Mouse (Mus musculus) bone marrow, adult 2 months (tissue): ENCODE measurements at regions not wholly inside any gene's neighbourhood (a gene's known extent, or its start where the extent isn't known, plus 50 kb on each side); places are given as distances from the start of the nearest gene placed in this dataset.

Experiments
- CTCF ChIP-seq: fragments of 200-500 bp; IDR thresholded peaks from 2 replicates; pipeline ENCODE4 v1.5.1; 2011; ENCODE audit warnings: low read length, control low read depth; ENCODE audit not compliant: control insufficient read depth, insufficient read depth
- POLR2A ChIP-seq: fragments of 200-500 bp; IDR thresholded peaks from 2 replicates; pipeline ENCODE4 v1.6.1; 2011; ENCODE audit warnings: low read depth, mild to moderate bottlenecking, control low read depth, low read length, borderline replicate concordance; ENCODE audit not compliant: control insufficient read depth

DNA sequence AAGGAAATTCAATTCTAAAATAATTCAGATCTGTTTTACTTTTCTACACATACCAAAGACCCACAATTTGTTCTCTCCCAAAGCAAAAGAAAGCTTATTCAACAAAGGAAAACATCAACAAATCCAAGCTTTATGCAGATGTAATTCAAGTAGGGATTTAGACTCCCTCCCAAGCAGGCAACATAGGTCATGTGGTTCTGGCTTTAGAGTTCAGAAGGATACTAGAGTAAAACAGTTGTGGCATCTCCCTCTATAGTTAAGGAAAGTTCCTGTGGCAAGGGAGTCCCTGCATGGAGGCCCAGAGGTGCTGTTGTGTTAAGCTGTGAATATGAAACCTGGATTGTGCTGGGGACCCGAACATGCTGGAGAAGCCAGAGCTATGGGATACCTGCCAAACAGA is 271.3 kb upstream of the Mad2l1 start:
- TF ChIP-seq CTCF (no peak), POLR2A (no peak)
